Mouse (Mus musculus): ENCODE results near the gene Map3k21. TPM values are rescaled to one million over a fixed set of nuclear protein-coding genes. Genes with fewer than 3 reads are reported as not detected.

Map3k21 gene
- polyA plus RNA-seq, 1 experiment: not detected

DNA sequence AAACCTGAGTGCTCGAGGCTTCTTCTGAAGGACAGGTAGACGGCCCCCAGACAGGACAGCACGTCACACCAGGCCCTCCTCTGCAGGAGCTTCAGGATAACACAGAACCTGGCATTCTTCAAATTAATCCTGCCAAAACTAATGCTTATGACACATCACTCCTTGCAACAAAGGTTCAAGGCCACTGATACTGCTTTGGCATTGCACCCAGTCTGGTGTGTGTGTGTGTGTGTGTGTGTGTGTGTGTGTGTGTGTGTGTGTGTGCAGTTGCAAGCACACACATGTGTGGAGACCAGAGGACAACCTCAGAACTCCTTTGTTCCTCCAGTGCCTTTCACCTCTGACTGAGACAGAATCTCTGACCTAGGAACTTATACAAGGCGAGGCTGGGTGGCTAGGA is 3.0 kb downstream of the Map3k21 start:
- H3K36me3 ChIP-seq (ENCODE audit: control insufficient read depth, insufficient read depth): no peaks in the 10 kb centered on the region
- no peak overlapping the region for H3ac ChIP-seq (ENCODE audit: control insufficient read depth, insufficient read length)
- H3K4me3 ChIP-seq: no peak overlapping the region
- TF ChIP-seq POLR2AphosphoS2 (IDR thresholded peaks at IDR 0.05; ENCODE audit: insufficient read length, low read depth) (no peak), TCF3 (IDR thresholded peaks at IDR 0.05; ENCODE audit: insufficient read length, low read depth) (no peak)
- peaks cover 19% of the 10 kb centered on the region for H3K27me3 ChIP-seq (ENCODE audit: control insufficient read depth, insufficient read depth, insufficient read length)
- no peaks in the 10 kb centered on the region for H3K79me2 ChIP-seq (ENCODE audit: control insufficient read depth, insufficient read depth)
- no peak overlapping the region for H3K4me2 ChIP-seq (ENCODE audit: low read depth)

- peaks cover 19% of the 10 kb centered on the region for H3K27me3 ChIP-seq (ENCODE audit: control insufficient read depth, insufficient read depth, insufficient read length)
- TF ChIP-seq SRF (IDR thresholded peaks at IDR 0.05; ENCODE audit: control insufficient read depth, insufficient read length, low read depth) (no peak), MYOD1 (IDR thresholded peaks at IDR 0.05; ENCODE audit: control insufficient read depth in 1 of 3, insufficient read length in 2 of 3, low read depth in 2 of 3) (no peak), CEBPB (IDR thresholded peaks at IDR 0.05; ENCODE audit: insufficient read depth, poor library complexity, severe bottlenecking) (no peak), REST (IDR thresholded peaks at IDR 0.05; ENCODE audit: insufficient read depth, insufficient read length) (no peak), E2F4 (IDR thresholded peaks at IDR 0.05; ENCODE audit: insufficient read depth) (no peak), MAX (IDR thresholded peaks at IDR 0.05; ENCODE audit: low read depth) (no peak), POLR2AphosphoS2 (IDR thresholded peaks at IDR 0.05; ENCODE audit: insufficient read length, low read depth) (no peak), TCF12 (IDR thresholded peaks at IDR 0.05; ENCODE audit: insufficient read depth, poor library complexity, severe bottlenecking) (no peak), USF1 (IDR thresholded peaks at IDR 0.05; ENCODE audit: low read depth) (no peak), POLR2A (IDR thresholded peaks at IDR 0.05; ENCODE audit: insufficient read length, low read depth) (no peak), MYOG (IDR thresholded peaks at IDR 0.05; ENCODE audit: control insufficient read depth in 1 of 3, insufficient read depth in 1 of 3, insufficient read length in 2 of 3, low read depth in 2 of 3) (no peak), TCF3 (IDR thresholded peaks at IDR 0.05; ENCODE audit: insufficient read length, low read depth) (no peak)
- H3K4me2 ChIP-seq (ENCODE audit: low read depth): no peak overlapping the region
- H3ac ChIP-seq (ENCODE audit: control insufficient read depth, insufficient read length): no peak overlapping the region
- H3K4me3 ChIP-seq: no peak overlapping the region
- no peaks in the 10 kb centered on the region for H3K79me2 ChIP-seq (ENCODE audit: control insufficient read depth, insufficient read depth)
- no peaks in the 10 kb centered on the region for H3K36me3 ChIP-seq (ENCODE audit: control insufficient read depth, insufficient read depth)
These were observed 4.1 kb downstream of the Map3k21 start for GRCm38 (mm10) chr8:125914386-125914785.

GRCm38 (mm10) chr8:125917013-125917412 is 6.8 kb downstream of the Map3k21 start:
- no peak overlapping the region for H3K4me2 ChIP-seq (ENCODE audit: low read depth)
- peaks cover 7% of the 10 kb centered on the region for H3K27me3 ChIP-seq (ENCODE audit: control insufficient read depth, insufficient read depth, insufficient read length)
- H3K4me3 ChIP-seq: no peak overlapping the region
- no peaks in the 10 kb centered on the region for H3K79me2 ChIP-seq (ENCODE audit: control insufficient read depth, insufficient read depth)
- H3ac ChIP-seq (ENCODE audit: control insufficient read depth, insufficient read length): no peak overlapping the region
- H3K36me3 ChIP-seq (ENCODE audit: control insufficient read depth, insufficient read depth): no peaks in the 10 kb centered on the region
- TF ChIP-seq CEBPB (IDR thresholded peaks at IDR 0.05; ENCODE audit: insufficient read depth, poor library complexity, severe bottlenecking): no peak
- TF ChIP-seq MAX (IDR thresholded peaks at IDR 0.05; ENCODE audit: low read depth): no peak
- no peak for TF ChIP-seq POLR2AphosphoS2 (IDR thresholded peaks at IDR 0.05; ENCODE audit: insufficient read length, low read depth)
- TF ChIP-seq USF1 (IDR thresholded peaks at IDR 0.05; ENCODE audit: low read depth): no peak
- no peak for TF ChIP-seq POLR2A (IDR thresholded peaks at IDR 0.05; ENCODE audit: insufficient read length, low read depth)
- TF ChIP-seq TCF3 (IDR thresholded peaks at IDR 0.05; ENCODE audit: insufficient read length, low read depth): no peak
- no peak for TF ChIP-seq MYOD1 (IDR thresholded peaks at IDR 0.05; ENCODE audit: control insufficient read depth in 1 of 3, insufficient read length in 2 of 3, low read depth in 2 of 3)
- no peak for TF ChIP-seq REST (IDR thresholded peaks at IDR 0.05; ENCODE audit: insufficient read depth, insufficient read length)
- TF ChIP-seq TCF12 (IDR thresholded peaks at IDR 0.05; ENCODE audit: insufficient read depth, poor library complexity, severe bottlenecking): no peak
- no peak for TF ChIP-seq SRF (IDR thresholded peaks at IDR 0.05; ENCODE audit: control insufficient read depth, insufficient read length, low read depth)
- no peak for TF ChIP-seq MYOG (IDR thresholded peaks at IDR 0.05; ENCODE audit: control insufficient read depth in 1 of 3, insufficient read depth in 1 of 3, insufficient read length in 2 of 3, low read depth in 2 of 3)

DNA sequence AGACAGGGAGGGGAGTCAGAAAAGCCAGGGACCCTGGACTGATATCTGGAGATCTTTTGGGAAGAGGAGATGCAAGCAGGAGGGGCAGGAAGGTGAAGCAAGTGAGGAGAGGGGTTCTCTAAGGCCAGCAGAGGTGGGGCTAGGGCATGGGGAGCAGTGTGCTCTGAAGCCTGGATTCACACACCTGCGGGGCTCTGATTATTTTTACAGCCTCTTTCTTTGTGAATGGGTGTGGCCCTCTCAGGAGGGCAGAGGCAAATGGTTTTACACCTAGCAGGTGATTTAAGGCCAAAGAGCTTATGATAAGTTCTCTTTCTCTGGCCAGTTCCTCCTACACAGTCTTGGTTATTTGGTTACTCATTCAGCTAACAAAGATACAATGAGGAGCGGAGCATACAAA is 8.5 kb downstream of the Map3k21 start:
- Histone ChIP-seq H3K36me3 (ENCODE audit: control insufficient read depth, insufficient read depth) (no peaks in the 10 kb centered on the region), H3K4me2 (ENCODE audit: low read depth) (no peak overlapping the region)
- TF ChIP-seq E2F4 (IDR thresholded peaks at IDR 0.05; ENCODE audit: insufficient read depth) (no peak), USF1 (IDR thresholded peaks at IDR 0.05; ENCODE audit: low read depth) (no peak), POLR2AphosphoS2 (IDR thresholded peaks at IDR 0.05; ENCODE audit: insufficient read length, low read depth) (no peak)

DNA sequence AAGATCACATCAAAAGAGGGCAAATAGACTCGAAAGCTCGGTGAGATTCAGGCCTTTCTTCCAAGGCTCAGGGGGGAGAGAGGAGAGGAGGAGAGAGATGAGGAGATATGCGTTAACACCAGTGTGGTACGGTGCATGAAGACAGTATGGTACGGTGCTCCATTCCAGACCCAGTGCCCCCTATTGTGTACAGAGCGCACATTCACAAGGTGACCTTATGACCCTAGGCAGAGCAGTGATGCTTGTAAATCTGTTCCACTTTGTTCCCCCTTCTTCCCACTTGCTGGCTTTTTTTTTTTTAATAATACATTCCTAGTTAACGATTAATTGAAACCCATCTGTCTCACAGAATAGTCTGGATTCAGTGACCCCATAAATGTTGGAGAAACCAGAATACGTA is 9.3 kb downstream of the Map3k21 start:
- Histone ChIP-seq H3ac (ENCODE audit: control insufficient read depth, insufficient read length) (no peak overlapping the region), H3K79me2 (ENCODE audit: control insufficient read depth, insufficient read depth) (no peaks in the 10 kb centered on the region), H3K27me3 (ENCODE audit: control insufficient read depth, insufficient read depth, insufficient read length) (peaks cover 7% of the 10 kb centered on the region), H3K4me2 (ENCODE audit: low read depth) (no peak overlapping the region), H3K4me3 (no peak overlapping the region), H3K36me3 (ENCODE audit: control insufficient read depth, insufficient read depth) (no peaks in the 10 kb centered on the region)
- TF ChIP-seq E2F4 (IDR thresholded peaks at IDR 0.05; ENCODE audit: insufficient read depth) (no peak), POLR2AphosphoS2 (IDR thresholded peaks at IDR 0.05; ENCODE audit: insufficient read length, low read depth) (no peak), REST (IDR thresholded peaks at IDR 0.05; ENCODE audit: insufficient read depth, insufficient read length) (no peak), POLR2A (IDR thresholded peaks at IDR 0.05; ENCODE audit: insufficient read length, low read depth) (no peak), MYOD1 (IDR thresholded peaks at IDR 0.05; ENCODE audit: control insufficient read depth in 1 of 3, insufficient read length in 2 of 3, low read depth in 2 of 3) (no peak), MYOG (IDR thresholded peaks at IDR 0.05; ENCODE audit: control insufficient read depth in 1 of 3, insufficient read depth in 1 of 3, insufficient read length in 2 of 3, low read depth in 2 of 3) (no peak), USF1 (IDR thresholded peaks at IDR 0.05; ENCODE audit: low read depth) (no peak), MAX (IDR thresholded peaks at IDR 0.05; ENCODE audit: low read depth) (no peak), TCF3 (IDR thresholded peaks at IDR 0.05; ENCODE audit: insufficient read length, low read depth) (no peak), TCF12 (IDR thresholded peaks at IDR 0.05; ENCODE audit: insufficient read depth, poor library complexity, severe bottlenecking) (no peak), SRF (IDR thresholded peaks at IDR 0.05; ENCODE audit: control insufficient read depth, insufficient read length, low read depth) (no peak), CEBPB (IDR thresholded peaks at IDR 0.05; ENCODE audit: insufficient read depth, poor library complexity, severe bottlenecking) (no peak)

More for the DNA sequence above, 8.5 kb downstream of the Map3k21 start:
- H3K4me3 ChIP-seq: no peak overlapping the region
- peaks cover 7% of the 10 kb centered on the region for H3K27me3 ChIP-seq (ENCODE audit: control insufficient read depth, insufficient read depth, insufficient read length)
- H3K79me2 ChIP-seq (ENCODE audit: control insufficient read depth, insufficient read depth): no peaks in the 10 kb centered on the region
- H3ac ChIP-seq (ENCODE audit: control insufficient read depth, insufficient read length): no peak overlapping the region

Measured in myocyte (in vitro differentiated cells).